Mouse (Mus musculus): Measurements from ENCODE around the gene Cyfip1. TPM values are rescaled to one million over a fixed set of nuclear protein-coding genes. Genes with fewer than 3 reads are reported as not detected.

Cyfip1 gene
- polyA plus RNA-seq, 1 experiment from 2014 or later, result 62.1 TPM

DNA sequence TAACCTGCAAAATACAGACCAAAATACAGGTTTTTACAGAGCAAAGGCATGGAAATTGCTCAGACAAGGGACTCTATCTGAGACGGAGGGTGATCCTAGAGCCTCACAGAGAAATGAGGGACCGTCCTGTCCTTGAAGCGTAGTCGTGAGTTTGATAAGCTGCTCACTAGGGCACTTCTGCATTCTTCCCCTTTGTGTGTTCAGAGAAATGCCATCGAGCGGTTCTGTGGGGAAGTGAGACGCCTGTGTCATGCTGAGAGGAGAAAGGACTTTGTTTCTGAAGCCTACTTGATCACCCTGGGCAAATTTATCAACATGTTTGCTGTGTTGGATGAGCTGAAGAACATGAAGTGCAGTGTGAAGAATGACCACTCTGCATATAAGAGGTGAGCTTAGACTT is 33.2 kb downstream of the Cyfip1 start:
- 88% methylated on average over 7 of the region's 7 CpGs for WGBS

DNA sequence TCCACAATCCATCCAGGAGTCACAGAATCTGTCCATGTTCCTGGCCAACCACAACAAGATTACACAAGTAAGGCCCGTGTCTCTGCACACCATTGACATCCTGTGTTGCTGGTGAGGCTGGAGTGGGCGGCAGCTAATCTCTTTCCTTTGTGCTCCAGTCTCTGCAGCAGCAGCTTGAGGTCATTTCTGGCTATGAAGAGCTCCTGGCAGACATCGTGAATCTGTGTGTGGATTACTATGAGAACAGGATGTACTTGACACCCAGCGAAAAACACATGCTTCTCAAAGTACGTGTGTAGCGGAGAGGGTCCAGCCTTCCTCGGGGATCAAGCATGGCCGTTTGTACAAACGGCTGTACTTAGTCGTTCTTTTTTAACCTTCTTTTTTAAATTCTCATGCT is 36.2 kb downstream of the Cyfip1 start:
- Histone ChIP-seq H3K4me2 (ENCODE audit: low read length) (no peak overlapping the region), H3K36me3 (ENCODE audit: control insufficient read depth, insufficient read depth) (peaks cover 26% of the 10 kb centered on the region)
- no peak for ATAC-seq

More for the DNA sequence above, 33.2 kb downstream of the Cyfip1 start:
- ATAC-seq, result no peak
- no peaks in the 10 kb centered on the region for H3K4me1 ChIP-seq (replicated peaks; ENCODE audit: control insufficient read depth, insufficient read depth, low read length)
- peaks cover 23% of the 10 kb centered on the region for H3K36me3 ChIP-seq (ENCODE audit: control insufficient read depth, insufficient read depth)
- H3K4me2 ChIP-seq (ENCODE audit: low read length), result no peak overlapping the region
- no peak overlapping the region for H3K9ac ChIP-seq (replicated peaks; ENCODE audit: low read depth, low read length)
- H3K9me3 ChIP-seq (ENCODE audit: control insufficient read depth, low read length), result no peaks in the 10 kb centered on the region
- no peak overlapping the region for H3K4me3 ChIP-seq (replicated peaks; ENCODE audit: low read length)
- no peak overlapping the region for H3K27ac ChIP-seq (ENCODE audit: low read length)
- no peaks in the 10 kb centered on the region for H3K27me3 ChIP-seq (replicated peaks; ENCODE audit: control insufficient read depth, insufficient read depth, low read length)

DNA sequence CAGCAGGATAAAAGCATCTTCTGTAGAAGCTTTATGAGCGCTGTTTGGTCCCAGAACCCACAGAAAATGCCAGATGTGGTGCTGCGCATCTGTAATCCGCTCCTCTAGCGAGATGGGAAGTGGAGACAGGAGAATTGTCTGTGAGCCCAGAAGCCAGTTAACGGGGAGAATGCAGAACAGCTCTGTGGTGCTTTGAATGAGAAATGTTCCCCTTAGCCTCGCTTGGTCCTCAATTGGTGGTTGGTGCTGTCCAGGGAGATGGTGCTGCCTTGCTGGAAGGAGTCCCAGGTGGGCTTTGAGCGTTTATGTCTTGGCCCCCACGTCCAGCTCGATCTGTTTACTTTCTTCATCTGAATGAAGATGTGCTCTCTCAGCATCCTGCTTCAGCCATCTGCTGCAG is 39.3 kb downstream of the Cyfip1 start:
- Histone ChIP-seq H3K27me3 (replicated peaks; ENCODE audit: control insufficient read depth, insufficient read depth, low read length) (no peaks in the 10 kb centered on the region), H3K9ac (replicated peaks; ENCODE audit: low read depth, low read length) (no peak overlapping the region), H3K4me1 (replicated peaks; ENCODE audit: control insufficient read depth, insufficient read depth, low read length) (no peaks in the 10 kb centered on the region), H3K4me3 (replicated peaks; ENCODE audit: low read length) (no peak overlapping the region), H3K9me3 (ENCODE audit: control insufficient read depth, low read length) (no peaks in the 10 kb centered on the region), H3K36me3 (ENCODE audit: control insufficient read depth, insufficient read depth) (peaks cover 16% of the 10 kb centered on the region), H3K4me2 (ENCODE audit: low read length) (no peak overlapping the region), H3K27ac (ENCODE audit: low read length) (no peak overlapping the region)
- WGBS, result 87% methylated on average over 9 of the region's 9 CpGs
- no peak for ATAC-seq

More for the DNA sequence above, 36.2 kb downstream of the Cyfip1 start:
- Histone ChIP-seq H3K9ac (replicated peaks; ENCODE audit: low read depth, low read length) (no peak overlapping the region), H3K27ac (ENCODE audit: low read length) (no peak overlapping the region), H3K9me3 (ENCODE audit: control insufficient read depth, low read length) (no peaks in the 10 kb centered on the region), H3K4me1 (replicated peaks; ENCODE audit: control insufficient read depth, insufficient read depth, low read length) (no peaks in the 10 kb centered on the region), H3K4me3 (replicated peaks; ENCODE audit: low read length) (no peak overlapping the region), H3K27me3 (replicated peaks; ENCODE audit: control insufficient read depth, insufficient read depth, low read length) (no peaks in the 10 kb centered on the region)
- 90% methylated on average over 10 of the region's 10 CpGs for WGBS

DNA sequence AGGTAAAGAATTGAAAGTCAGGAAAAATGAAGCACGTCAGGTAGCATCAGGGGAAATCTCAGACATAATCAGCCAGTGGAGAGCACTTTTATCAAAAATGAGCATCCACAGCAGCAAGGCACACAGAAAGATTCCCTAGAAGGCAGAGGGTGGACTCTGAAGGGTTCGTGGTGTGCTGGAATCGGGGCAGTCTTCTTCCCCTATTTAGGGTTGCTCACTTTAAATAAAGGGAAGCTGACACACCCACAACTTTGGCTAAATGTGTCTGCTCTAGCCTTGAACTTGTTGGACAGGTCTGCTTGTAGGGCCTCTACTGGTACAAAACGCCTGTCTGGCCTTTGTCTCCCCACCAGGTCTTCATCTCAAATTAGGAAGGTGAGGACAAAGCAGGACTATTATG is 47.1 kb downstream of the Cyfip1 start:
- no peaks in the 10 kb centered on the region for H3K27me3 ChIP-seq (replicated peaks; ENCODE audit: control insufficient read depth, insufficient read depth, low read length)
- H3K9me3 ChIP-seq (ENCODE audit: control insufficient read depth, low read length), result no peaks in the 10 kb centered on the region
- H3K4me2 ChIP-seq (ENCODE audit: low read length), result no peak overlapping the region
- H3K4me3 ChIP-seq (replicated peaks; ENCODE audit: low read length), result no peak overlapping the region
- H3K9ac ChIP-seq (replicated peaks; ENCODE audit: low read depth, low read length), result no peak overlapping the region
- no peak overlapping the region for H3K27ac ChIP-seq (ENCODE audit: low read length)
- no peak for ATAC-seq
- H3K36me3 ChIP-seq (ENCODE audit: control insufficient read depth, insufficient read depth), result peaks cover 11% of the 10 kb centered on the region
- H3K4me1 ChIP-seq (replicated peaks; ENCODE audit: control insufficient read depth, insufficient read depth, low read length), result no peaks in the 10 kb centered on the region
- WGBS, result 87% methylated on average over 4 of the region's 4 CpGs

DNA sequence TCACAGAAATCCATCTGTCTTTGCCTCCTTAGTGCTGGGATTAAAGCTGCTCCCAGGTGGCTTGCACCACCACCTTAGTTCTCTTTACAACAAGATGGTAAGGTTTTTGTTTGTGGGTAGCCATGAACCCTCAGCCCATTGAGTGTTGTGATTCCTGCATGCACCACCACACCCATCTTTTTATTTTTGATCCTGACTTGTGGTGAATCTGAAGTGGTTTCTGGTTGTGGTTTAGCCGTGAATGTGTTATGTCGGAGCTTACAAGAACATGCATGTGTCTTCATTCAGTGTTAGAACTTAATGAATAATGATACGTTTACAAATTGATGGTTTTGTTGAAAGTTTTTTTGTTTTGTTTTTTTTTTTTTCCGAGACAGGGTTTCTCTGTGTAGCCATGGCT is 48.5 kb downstream of the Cyfip1 start:
- no peak overlapping the region for H3K4me2 ChIP-seq (ENCODE audit: low read length)
- no peak for ATAC-seq
- no peaks in the 10 kb centered on the region for H3K27me3 ChIP-seq (replicated peaks; ENCODE audit: control insufficient read depth, insufficient read depth, low read length)
- H3K36me3 ChIP-seq (ENCODE audit: control insufficient read depth, insufficient read depth), result peaks cover 12% of the 10 kb centered on the region
- no peaks in the 10 kb centered on the region for H3K9me3 ChIP-seq (ENCODE audit: control insufficient read depth, low read length)
- H3K9ac ChIP-seq (replicated peaks; ENCODE audit: low read depth, low read length), result no peak overlapping the region
- H3K27ac ChIP-seq (ENCODE audit: low read length), result no peak overlapping the region
- 94% methylated on average over 4 of the region's 4 CpGs for WGBS
- no peaks in the 10 kb centered on the region for H3K4me1 ChIP-seq (replicated peaks; ENCODE audit: control insufficient read depth, insufficient read depth, low read length)
- no peak overlapping the region for H3K4me3 ChIP-seq (replicated peaks; ENCODE audit: low read length)

DNA sequence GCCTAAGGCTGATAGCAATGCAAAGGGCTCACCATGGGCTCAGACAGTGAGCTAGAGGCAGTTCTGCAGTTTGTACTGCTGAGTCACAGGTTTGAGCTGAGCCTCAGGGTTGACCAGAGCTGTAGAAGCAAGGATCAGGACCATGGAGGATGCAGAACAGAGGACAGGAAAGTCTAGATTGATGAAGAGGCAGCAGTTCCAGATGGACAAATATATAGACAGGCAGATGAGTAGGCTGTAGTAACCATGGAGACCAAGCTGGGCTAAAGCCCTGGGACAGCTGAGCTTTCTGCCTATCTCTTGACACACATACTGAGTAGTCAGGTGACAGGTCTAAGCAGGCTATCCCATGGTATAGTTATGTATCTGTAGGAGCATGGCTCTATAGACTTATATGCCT is 49.2 kb downstream of the Cyfip1 start:
- Histone ChIP-seq H3K9me3 (ENCODE audit: control insufficient read depth, low read length) (no peaks in the 10 kb centered on the region), H3K36me3 (ENCODE audit: control insufficient read depth, insufficient read depth) (peaks cover 15% of the 10 kb centered on the region)
- no peak for ATAC-seq

DNA sequence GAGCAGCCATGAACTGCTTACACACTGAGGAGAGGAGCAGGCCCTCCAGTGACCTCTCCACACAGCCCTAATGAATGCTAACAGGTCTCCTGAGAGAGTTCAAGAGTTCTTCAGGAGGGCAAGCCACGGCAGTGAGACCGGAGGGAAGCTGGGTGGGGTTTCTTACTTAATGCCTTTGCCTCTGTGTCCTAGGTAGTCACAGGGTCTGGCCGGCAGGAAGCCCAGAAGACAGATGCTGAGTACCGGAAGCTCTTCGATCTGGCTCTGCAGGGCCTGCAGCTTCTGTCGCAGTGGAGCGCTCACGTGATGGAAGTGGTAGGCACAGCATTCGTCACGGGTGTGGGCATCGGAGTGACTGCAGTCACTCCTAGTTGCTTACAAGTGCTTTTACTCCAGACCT is 50.3 kb downstream of the Cyfip1 start:
- 94% methylated on average over 11 of the region's 11 CpGs for WGBS
- Histone ChIP-seq H3K4me2 (ENCODE audit: low read length) (no peak overlapping the region), H3K4me3 (replicated peaks; ENCODE audit: low read length) (no peak overlapping the region), H3K36me3 (ENCODE audit: control insufficient read depth, insufficient read depth) (peaks cover 22% of the 10 kb centered on the region), H3K9me3 (ENCODE audit: control insufficient read depth, low read length) (no peaks in the 10 kb centered on the region), H3K27me3 (replicated peaks; ENCODE audit: control insufficient read depth, insufficient read depth, low read length) (no peaks in the 10 kb centered on the region), H3K9ac (replicated peaks; ENCODE audit: low read depth, low read length) (no peak overlapping the region), H3K27ac (ENCODE audit: low read length) (no peak overlapping the region), H3K4me1 (replicated peaks; ENCODE audit: control insufficient read depth, insufficient read depth, low read length) (no peaks in the 10 kb centered on the region)
- ATAC-seq, result no peak

More for the DNA sequence above, 49.2 kb downstream of the Cyfip1 start:
- Histone ChIP-seq H3K9ac (replicated peaks; ENCODE audit: low read depth, low read length) (no peak overlapping the region), H3K4me2 (ENCODE audit: low read length) (no peak overlapping the region), H3K4me1 (replicated peaks; ENCODE audit: control insufficient read depth, insufficient read depth, low read length) (no peaks in the 10 kb centered on the region), H3K27ac (ENCODE audit: low read length) (no peak overlapping the region), H3K4me3 (replicated peaks; ENCODE audit: low read length) (no peak overlapping the region), H3K27me3 (replicated peaks; ENCODE audit: control insufficient read depth, insufficient read depth, low read length) (no peaks in the 10 kb centered on the region)

DNA sequence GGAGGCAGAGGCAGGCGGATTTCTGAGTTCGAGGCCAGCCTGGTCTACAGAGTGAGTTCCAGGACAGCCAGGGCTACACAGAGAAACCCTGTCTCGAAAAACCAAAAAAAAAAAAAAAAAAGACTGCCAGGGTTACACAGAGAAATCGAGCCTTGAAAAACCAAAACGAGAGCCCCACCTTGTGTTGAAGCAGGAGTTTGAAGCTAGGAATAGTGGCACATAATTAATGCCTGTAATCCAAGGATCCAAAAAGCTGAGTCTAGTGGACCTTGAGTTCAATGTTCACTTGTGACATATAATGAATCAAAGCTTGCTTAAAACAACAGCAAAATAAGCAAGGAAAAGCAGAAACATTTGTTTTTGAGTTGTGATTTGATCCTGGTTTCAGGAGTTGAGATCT is 62.2 kb downstream of the Cyfip1 start:
- Histone ChIP-seq H3K9ac (replicated peaks; ENCODE audit: low read depth, low read length) (no peak overlapping the region), H3K27ac (ENCODE audit: low read length) (no peak overlapping the region), H3K27me3 (replicated peaks; ENCODE audit: control insufficient read depth, insufficient read depth, low read length) (no peaks in the 10 kb centered on the region), H3K4me1 (replicated peaks; ENCODE audit: control insufficient read depth, insufficient read depth, low read length) (no peaks in the 10 kb centered on the region), H3K4me2 (ENCODE audit: low read length) (no peak overlapping the region), H3K9me3 (ENCODE audit: control insufficient read depth, low read length) (no peaks in the 10 kb centered on the region), H3K36me3 (ENCODE audit: control insufficient read depth, insufficient read depth) (peaks cover 38% of the 10 kb centered on the region), H3K4me3 (replicated peaks; ENCODE audit: low read length) (no peak overlapping the region)
- no peak for ATAC-seq
- 87% methylated on average over 5 of the region's 5 CpGs for WGBS

DNA sequence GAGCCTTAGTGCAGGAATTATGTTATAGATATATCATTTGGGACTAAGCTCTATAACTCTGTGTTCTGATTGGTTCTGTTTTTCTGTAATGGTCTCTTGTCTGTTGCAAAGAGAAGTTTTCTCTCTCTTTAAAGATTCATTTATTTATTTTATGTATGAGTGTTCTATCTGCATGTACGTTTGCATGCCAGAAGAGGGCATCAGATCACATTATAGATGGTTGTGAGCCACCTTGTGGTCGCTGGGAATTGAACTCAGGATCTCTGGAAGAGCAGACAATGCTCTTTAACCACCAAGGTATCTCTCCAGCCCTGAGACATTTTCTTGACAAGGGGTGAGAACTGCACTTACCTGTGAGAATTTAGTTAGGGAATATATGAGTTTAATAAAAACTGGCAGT is 63.9 kb downstream of the Cyfip1 start:
- Histone ChIP-seq H3K36me3 (ENCODE audit: control insufficient read depth, insufficient read depth) (peaks cover 33% of the 10 kb centered on the region), H3K27me3 (replicated peaks; ENCODE audit: control insufficient read depth, insufficient read depth, low read length) (no peaks in the 10 kb centered on the region), H3K4me1 (replicated peaks; ENCODE audit: control insufficient read depth, insufficient read depth, low read length) (no peaks in the 10 kb centered on the region), H3K4me3 (replicated peaks; ENCODE audit: low read length) (no peak overlapping the region), H3K27ac (ENCODE audit: low read length) (no peak overlapping the region), H3K4me2 (ENCODE audit: low read length) (no peak overlapping the region), H3K9me3 (ENCODE audit: control insufficient read depth, low read length) (no peaks in the 10 kb centered on the region), H3K9ac (replicated peaks; ENCODE audit: low read depth, low read length) (no peak overlapping the region)
- ATAC-seq, result no peak
- 81% methylated on average over 2 of the region's 2 CpGs for WGBS

DNA sequence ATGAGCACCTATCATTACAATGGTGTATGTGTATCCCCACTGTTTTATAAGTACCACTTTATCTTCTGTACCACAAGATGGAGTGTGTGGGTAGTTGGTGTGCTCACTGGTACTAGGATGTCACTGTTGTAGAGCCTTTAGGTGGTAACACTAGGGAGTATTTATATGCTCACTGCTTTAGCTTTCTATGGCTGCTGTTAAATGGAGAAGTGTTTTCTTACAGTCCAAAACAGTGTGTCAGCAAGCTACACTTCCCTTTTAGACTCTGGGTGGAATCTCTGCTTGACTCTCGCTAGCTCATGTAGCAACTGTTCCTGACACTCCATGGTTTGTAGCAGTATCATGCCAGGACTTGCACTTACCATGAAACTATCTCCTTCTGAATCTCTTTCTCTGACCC is 68.0 kb downstream of the Cyfip1 start:
- Histone ChIP-seq H3K27ac (ENCODE audit: low read length) (no peak overlapping the region), H3K27me3 (replicated peaks; ENCODE audit: control insufficient read depth, insufficient read depth, low read length) (no peaks in the 10 kb centered on the region), H3K4me3 (replicated peaks; ENCODE audit: low read length) (no peak overlapping the region), H3K9me3 (ENCODE audit: control insufficient read depth, low read length) (no peaks in the 10 kb centered on the region), H3K36me3 (ENCODE audit: control insufficient read depth, insufficient read depth) (peaks cover 35% of the 10 kb centered on the region), H3K4me2 (ENCODE audit: low read length) (no peak overlapping the region), H3K9ac (replicated peaks; ENCODE audit: low read depth, low read length) (no peak overlapping the region), H3K4me1 (replicated peaks; ENCODE audit: control insufficient read depth, insufficient read depth, low read length) (no peaks in the 10 kb centered on the region)
- 100% methylated on average over 1 of the region's 1 CpGs for WGBS
- no peak for ATAC-seq

Measured in forebrain, embryonic 16.5 days (tissue).